Comparison of ENCODE assay signal across 19 mouse cellular contexts in the genomic region with DNA sequence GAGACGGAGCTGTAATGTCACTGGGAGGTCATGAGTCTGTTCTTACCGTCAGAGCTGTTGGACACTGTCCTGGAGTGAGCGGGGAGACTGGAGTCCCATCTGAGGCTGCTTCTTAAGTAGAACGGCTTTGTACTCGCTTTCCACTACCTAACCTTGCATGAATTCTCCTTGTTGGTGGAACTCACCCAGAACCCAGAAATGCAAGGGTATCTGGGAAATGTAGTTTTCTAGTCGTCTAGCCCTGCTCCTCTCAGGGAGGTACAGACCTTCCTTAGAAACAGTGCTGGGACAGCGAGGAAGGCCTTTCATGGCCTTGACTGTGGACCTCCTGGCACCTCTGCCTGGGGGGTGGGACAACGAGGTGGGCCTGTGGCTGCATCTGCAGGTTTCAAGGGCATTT.
"Had no signal": no experiment of that assay in that cellular context is flagged by ENCODE, and none has a peak within 500 bp of the region (broad histone marks: within the 10 kb centered on the region; RNA-seq: fewer than 3 reads in every experiment).

No protein-coding gene starts in this region.

- H3K4me3 ChIP-seq: kidney, embryonic 15.5 days; limb, embryonic 12.5 days; liver, embryonic 13.5 days; lung, embryonic 15.5 days; megakaryocyte, embryonic 14.5 days; midbrain, embryonic 12.5 days; myocyte; neural tube, embryonic 15.5 days; stomach, embryonic 15.5 days had no signal

- H3K9me3 ChIP-seq: kidney, embryonic 15.5 days; limb, embryonic 12.5 days; liver, embryonic 13.5 days; lung, embryonic 15.5 days; midbrain, embryonic 12.5 days; neural tube, embryonic 15.5 days; stomach, embryonic 15.5 days had no signal

- H3K27ac ChIP-seq: kidney, embryonic 15.5 days; limb, embryonic 12.5 days; liver, embryonic 13.5 days; lung, embryonic 15.5 days; macrophage; midbrain, embryonic 12.5 days; neural tube, embryonic 15.5 days; stomach, embryonic 15.5 days had no signal

- H3K4me1 ChIP-seq: liver, embryonic 13.5 days; megakaryocyte, embryonic 14.5 days had no signal

- H3K4me2 ChIP-seq: kidney, embryonic 15.5 days; limb, embryonic 12.5 days; liver, embryonic 13.5 days; lung, embryonic 15.5 days; midbrain, embryonic 12.5 days; neural tube, embryonic 15.5 days; stomach, embryonic 15.5 days had no signal

- H3K9ac ChIP-seq: kidney, embryonic 15.5 days; limb, embryonic 12.5 days; liver, embryonic 13.5 days; liver, postnatal 0 days; lung, embryonic 15.5 days; midbrain, embryonic 12.5 days; neural tube, embryonic 15.5 days; stomach, embryonic 15.5 days had no signal

- DNase-seq: kidney, adult 2 months; kidney, postnatal 14 days; layer of hippocampus, adult 9-11 months; layer of hippocampus, postnatal 36 days; liver; liver, embryonic 13.5 days; liver, postnatal 0 days; lung, postnatal 14 days; thymus, adult 2 months; thymus, postnatal 25 days had no signal

- H3K27me3 ChIP-seq: stomach, embryonic 15.5 days had no signal

- ATAC-seq: liver, postnatal 0 days had no signal

- H3K36me3 ChIP-seq: kidney, embryonic 15.5 days; limb, embryonic 12.5 days; liver, embryonic 13.5 days; lung, embryonic 15.5 days; midbrain, embryonic 12.5 days; neural tube, embryonic 15.5 days; stomach, embryonic 15.5 days had no signal
